Mouse (Mus musculus): ENCODE data around the gene Trpm3.

Trpm3 gene

DNA sequence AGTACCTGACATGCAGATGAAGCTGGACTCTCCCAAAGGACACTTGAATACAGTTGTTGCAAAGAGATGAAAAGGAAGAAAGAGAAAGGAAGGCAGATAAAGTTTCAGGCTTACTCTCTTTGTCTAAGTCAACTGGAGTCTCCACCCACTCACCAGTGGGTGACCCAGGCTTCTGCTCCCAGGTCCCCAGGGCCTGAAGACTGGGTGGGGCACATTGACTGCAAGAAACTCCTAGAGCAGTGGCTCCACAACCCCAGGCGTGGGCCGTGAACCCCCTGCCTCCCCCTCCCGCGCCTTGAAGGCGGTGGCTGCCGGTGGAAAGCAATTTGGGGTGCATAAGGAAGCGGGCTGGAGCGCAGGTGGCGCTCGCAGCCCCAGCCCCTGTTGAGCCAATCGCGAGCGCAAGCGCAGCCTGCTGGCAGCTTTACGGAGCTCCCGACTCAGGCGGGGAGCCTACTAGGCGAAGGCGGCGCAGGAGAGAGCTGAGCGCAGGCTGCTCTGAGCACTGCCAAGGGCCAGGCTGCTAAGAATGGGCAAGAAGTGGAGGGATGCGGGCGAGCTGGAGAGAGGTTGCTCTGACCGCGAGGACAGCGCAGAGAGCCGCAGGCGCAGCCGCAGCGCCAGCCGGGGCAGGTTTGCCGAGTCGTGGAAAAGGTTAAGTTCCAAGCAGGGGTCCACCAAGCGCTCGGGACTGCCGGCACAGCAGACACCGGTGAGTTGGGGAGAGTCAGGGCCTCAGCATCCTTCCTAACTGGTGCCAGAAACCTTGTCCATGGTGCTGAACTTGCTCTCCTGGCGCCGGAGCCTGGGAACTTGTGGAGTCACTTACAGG is at the start of gene Trpm3:
Gene Trpm3, plus strand, starts transcription at position 457 of the 832 bp plus-strand sequence.
- peak; percentile 18 for DNase-seq (ENCODE audit: low read depth)

DNA sequence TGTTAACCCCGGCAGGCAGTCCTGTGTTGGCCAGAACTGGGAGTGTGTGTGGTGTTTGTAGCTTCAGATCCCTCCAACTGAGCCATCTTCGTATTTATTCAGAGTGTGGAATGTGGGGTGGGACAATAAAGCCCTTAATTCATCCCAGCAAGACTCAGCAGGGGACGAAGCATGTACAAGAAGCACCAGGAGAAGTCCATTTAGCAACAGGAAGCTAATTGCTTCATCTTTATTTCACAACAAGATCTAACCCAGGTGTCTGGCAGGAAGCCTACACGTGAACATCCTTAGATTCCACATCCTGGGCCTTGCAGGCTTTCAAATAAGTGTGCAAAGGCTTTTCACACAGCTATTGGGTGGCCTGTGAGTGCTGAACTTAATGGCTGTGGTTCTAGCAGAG is 38.3 kb upstream of the Trpm3 start:
- DNase-seq (ENCODE audit: low read depth) = peak; percentile 5

DNA sequence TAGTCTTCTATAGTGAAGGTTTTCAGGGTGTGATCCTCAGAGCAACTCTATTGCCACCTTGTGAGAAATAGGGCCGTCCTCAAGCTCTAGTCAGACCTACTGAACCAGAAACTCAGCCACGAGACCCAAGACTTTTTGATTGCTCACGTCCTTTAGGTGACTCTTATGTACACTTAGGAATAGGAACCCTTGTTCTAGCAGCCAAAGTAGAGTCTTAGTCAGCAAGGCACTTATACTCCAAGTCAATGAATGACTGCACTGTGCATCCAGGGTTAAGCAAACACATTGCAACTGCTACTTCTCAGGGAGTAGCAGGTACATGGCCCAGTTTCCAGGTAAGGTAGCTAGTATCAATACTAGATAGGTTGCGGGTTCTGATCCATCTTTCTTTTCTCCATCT is 35.0 kb upstream of the Trpm3 start:
- no peak for DNase-seq (ENCODE audit: low read depth)

DNA sequence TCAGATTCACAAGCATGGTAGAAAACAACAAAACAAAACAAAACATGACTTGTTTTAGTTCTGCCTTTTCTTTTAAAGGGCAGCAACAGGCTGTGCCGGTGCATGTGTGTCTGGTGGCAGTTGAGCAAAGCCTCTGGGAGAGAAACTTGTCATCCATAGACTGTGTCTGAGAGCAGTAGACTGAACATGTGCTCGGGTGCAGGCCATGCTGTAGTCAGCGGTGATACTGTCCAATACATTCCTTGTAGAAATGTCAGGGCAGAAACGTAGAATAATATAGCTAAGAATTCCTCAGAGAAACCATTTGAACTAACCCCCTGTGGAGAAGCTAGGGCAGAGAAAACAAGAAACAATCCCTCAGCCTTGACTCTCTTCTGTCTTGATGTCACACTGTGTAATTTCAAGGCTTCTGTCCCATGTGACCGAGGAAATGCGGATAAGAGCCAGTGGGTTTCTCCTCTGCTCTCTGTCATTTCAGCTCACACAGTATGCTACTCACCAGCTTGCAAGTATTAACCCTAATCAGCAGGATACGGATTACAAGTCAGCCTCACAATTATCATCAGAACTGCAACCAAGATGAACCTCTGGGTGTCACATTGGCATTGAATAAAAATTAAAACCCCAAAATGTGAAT is 33.9 kb upstream of the Trpm3 start:
- no peak for DNase-seq (ENCODE audit: low read depth)

DNA sequence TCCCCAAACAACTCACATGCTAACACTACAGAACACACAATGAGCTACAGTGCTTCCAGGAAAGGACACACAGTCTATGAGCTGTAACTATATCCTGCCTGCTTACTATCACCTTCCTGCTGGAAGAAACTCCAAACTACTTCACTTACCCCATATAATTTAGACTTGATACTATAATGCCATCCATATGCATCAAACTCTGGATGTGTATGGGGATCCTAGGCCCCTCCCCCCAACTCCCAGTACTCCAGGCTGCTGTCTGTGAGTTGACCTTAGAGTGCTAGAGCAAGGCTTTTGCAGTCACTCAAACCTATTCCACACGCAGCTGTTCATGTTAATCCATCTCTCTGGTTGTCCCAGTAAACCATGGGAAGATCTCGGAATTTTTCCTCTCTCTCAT is 33.2 kb upstream of the Trpm3 start:
- DNase-seq (ENCODE audit: low read depth) = no peak

DNA sequence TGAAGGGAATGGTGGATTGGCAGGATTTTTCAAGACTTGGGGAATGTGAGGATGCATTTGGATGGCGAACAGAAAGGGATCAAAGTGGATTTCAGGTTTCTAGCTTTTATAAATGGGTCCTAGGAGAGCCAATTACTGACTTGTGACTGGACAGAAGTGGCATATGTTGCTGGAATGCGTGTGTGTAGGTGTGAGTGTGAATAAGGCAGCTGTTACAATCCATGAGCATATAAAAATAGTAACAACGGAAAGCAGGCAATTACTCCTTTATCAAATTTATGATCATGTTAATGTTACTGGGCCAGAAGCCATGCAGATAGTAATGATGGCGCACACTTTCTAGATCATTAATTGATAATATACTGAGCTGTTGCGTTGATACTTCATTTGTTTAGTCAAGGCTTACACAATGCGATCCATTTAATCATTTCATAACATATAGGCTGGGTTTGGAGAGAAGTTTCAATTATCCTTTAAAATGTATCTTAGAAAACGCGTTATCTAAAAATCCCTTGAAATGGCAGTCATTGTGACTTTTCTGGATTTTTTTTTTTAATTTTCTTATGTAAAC is 29.9 kb upstream of the Trpm3 start:
- DNase-seq (ENCODE audit: low read depth) = no peak

DNA sequence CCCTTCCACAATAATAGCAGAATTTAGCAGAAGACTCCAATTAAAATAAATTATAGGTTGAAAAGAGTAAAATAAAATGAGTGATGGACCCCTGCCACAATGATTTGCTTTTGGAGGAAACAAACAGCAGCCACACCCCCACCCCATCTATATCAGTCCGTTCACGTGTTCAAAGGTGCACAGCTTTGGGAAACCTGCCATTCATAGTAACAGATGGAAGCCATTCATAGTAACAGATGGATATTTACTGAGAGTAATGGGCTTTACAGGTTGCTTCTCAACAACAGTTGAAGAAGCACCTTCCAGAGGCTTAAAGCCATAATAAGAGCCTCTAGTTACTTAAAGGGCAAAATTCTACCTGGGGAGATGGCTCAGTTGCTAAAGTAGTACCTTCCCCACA is 17.9 kb upstream of the Trpm3 start:
- no peak for DNase-seq (ENCODE audit: low read depth)

DNA sequence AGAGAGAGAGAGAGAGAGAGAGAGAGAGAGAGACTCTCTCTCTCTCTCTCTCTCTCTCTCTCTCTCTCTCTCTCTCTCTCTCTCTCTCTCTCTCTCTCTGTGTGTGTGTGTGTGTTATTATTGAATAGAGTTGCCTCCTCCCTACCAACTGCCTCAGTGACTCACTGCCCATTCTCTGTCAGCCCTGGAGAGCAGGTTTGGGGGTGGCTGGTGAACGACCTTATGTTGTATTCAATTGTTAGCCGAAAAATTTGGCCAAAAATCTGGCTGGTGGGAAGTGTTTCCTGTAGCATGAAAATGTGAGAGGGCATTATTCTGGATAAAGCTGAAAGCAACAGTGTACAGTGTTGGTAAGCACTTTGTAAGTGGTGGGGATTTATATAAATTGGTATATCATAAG is 17.2 kb upstream of the Trpm3 start:
- no peak for DNase-seq (ENCODE audit: low read depth)

DNA sequence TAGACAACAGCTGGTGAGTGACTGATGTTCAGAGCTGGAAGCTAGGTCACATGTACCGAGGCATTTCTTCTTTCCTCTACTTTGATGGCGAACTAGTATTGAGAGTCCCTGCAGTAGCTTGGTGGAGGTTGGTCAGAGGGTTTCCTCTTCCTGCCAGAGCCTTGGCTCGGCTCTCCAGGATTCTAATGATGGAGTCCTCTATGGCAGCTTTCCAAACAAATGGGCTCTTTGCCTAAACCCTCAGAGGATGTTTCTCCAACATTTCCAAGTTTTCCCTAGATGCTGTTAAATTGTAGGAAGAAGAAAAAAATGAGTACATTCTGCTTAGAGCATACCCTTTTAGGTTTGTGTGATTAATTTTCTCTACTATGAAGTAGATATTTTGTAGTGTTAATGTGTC is 6.2 kb upstream of the Trpm3 start:
- no peak for DNase-seq (ENCODE audit: low read depth)

DNA sequence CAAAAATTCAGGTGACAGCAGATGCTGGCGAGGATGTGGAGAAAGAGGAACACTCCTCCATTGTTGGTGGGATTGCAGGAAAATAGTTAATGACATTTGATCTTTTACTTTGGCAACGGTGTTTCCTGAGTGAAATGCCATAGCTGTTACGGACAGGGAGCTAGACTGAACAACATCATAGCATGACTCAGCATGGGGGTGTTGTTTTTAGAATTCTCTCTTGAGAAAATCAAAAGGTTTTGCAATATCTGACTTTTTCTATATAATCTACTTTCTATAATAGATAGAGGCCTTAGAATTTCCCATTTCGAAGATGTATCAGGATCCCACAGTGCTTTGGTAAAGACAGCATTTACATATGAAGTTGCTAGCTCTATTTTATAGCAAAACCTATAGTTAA is 39.7 kb downstream of the Trpm3 start:
- peak; percentile 22 for DNase-seq (ENCODE audit: low read depth)

DNA sequence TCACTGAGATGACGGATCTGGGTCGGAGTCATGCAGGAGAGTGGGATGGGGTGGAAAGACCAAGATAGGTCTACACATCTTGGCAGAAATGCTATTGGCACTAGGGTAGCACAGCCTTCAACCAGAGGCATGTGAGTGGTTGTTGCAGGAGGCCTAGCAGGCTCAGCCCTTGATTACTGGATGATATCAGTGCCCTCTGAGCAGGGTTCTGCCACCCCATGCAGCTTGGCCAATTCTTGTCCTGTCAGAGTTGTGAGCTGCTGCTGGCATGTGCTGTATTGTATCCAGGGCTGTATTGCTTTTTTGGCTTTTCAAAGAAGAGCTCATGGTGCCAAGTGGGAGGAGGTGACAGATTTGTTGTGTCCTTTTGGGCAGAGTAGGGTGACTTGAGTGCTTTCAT is 40.2 kb downstream of the Trpm3 start:
- DNase-seq (ENCODE audit: low read depth) = no peak

DNA sequence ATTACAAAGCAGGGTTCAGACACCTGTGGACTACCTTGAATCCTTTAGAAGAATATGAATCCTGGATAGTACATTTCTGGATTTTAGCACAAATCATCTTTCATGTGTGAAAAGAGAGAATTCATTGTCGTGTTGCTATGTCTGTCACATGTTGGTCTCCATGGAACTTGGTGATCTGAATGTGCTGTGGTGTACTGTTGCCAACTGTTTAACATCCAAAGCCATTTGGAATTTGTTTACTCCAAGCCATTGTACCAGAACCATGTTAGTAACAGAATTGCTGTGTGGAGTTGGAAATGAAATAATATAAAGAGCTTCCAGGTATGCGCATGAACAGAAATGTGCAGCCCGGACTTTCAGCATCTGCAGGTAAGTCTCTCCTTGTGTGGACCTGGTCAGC is 41.3 kb downstream of the Trpm3 start:
- no peak for DNase-seq (ENCODE audit: low read depth)

DNA sequence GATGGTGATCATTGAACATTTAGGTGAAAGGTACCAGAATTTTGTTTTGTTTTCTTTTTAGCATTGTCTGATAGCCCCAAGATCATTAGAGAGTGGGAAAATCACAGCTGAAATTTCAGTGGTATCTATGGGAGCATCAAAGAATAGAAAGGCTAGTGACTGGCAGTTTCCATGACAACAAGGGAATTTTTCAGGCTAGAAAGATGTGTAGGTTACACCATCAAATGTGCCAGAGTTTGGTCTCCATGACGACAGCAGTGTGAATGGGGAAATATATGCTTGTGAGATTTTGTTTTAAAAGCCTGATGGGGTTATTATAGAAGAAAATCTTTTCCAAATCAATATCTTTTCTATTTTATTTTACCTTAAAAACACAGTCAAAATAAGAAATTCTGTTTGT is 50.9 kb downstream of the Trpm3 start:
- no peak for DNase-seq (ENCODE audit: low read depth)

DNA sequence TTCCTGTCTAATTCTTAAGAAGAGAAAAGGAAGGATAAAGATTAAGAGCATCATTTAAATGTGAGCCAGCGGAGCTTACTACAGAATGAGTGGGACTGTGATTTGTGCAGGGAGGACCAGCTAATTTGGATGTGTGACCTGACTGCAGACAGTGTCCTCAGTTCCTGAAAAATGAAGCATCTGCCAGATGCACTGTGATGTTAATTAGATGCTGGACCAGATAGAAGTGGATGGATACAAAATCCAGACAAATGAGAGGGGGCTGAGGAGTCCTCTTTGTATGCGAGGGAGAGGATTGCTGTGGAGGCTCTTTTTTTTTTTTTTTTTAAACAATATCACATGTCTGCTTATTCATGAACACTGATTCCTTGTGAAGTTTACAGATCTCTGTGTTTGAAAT is 83.7 kb downstream of the Trpm3 start:
- no peak for DNase-seq (ENCODE audit: low read depth)

DNA sequence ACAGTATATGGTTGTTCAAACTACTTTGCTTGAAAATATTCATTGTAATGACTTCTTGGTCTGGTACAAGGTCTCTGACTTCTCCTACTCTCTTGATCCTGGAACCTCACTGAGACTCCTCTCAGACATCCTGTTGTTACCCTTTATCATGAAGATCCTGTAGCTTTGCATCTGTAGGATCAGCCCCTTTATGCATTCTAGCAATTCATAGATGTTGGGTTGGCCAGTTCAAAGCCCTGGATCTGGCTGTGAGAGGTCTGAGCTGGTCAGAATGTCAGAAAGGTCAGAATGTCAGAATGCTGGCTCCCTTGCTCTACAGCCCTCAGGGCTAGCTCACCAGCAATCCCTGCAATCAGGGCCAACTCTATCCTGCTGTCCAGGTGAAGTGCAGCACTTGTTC is 95.3 kb downstream of the Trpm3 start:
- no peak for DNase-seq (ENCODE audit: low read depth)

DNA sequence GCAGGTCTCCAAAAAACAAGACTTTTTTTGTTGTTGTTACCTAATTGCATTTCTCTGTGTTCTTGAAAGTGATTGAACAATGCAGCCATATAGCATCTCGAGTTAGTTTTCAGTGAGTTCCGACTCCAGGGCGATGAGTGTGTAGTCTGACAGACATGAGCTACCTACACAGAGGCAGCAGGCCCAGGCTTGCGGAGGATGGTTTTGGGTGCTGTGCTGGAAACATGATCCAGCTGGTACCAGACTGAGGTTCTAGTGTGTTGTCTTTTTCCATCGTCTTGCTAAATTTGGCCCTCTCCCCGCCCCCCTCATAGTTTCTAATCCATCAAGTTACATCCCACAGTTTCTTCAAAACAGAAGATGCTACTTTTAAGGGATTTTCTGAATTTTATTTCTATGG is 110.2 kb downstream of the Trpm3 start:
- DNase-seq (ENCODE audit: low read depth) = no peak

DNA sequence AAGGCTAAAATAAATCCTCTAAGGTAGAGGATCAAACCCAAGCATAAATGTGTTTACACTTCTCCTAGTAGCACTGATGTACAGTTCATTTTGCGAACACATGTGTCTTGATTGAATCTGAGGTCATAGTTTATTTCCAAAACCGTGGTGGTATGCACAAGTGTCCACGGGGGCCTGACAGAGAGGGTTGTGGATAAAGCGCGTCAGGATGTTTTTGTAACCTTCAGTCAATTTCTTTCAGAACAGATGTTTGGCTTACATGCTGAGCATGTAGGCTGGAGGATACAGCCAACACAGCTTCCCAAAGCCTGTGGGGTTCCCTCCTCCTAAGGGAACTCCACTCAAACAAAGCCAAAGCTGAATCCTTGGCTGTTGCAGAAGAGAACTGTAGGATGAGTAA is 134.1 kb downstream of the Trpm3 start:
- no peak for DNase-seq (ENCODE audit: low read depth)

DNA sequence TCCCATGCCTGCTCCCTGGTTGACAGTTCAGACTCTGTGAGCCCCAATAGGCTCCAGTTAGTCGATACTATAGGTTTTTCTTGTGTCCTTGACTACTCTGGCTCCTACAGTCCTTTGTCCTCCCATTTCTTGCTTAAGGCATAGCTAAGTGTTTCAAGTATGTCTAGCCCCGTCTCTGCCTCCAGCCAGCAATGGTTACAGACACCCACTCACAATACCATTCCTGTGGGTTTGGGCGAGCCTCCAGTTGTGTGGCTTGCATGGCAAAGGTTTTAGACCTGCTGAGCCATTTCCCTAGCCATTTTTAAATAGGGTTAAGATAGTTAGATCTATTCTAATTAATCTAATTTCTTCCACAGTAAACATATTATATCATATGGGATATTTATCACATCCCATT is 145.8 kb downstream of the Trpm3 start:
- DNase-seq (ENCODE audit: low read depth) = peak; percentile 48

DNA sequence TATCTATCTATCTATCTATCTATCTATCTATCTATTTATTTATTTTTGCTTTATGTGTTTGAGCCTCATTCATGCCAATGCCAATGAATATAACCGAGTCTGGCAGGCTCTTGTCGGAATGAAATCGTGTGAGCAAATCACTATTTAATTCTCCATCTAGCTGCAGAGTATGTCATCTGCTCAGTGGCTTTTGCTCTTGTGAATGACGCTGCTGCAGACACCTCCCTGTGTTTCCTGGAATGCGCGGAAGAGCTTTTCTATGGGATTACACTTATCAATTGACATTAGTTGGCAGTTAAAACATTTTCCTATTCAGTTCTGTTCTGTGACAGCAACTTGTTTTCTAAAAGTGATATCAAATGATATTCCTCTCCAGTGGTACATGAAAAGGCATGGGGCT is 153.8 kb downstream of the Trpm3 start:
- no peak for DNase-seq (ENCODE audit: low read depth)

DNA sequence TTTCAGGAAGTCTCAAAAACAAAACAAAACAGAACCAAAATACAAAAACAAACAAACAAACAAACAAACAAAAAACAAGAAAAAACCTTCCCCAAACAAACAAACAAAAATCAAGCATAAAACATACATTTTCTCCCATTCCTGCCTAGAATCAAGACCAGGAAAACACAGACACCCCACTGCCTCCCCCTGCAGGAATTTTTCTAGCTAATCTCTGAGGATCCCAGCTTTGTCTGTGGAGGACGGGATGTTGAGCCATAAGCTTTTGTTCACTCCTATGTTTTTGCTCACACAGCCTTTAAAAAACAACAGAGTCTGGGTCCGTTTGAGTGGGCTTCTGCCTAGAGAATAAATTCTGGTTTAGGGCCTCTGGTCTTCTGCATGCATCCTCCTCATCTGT is 162.1 kb downstream of the Trpm3 start:
- no peak for DNase-seq (ENCODE audit: low read depth)

DNA sequence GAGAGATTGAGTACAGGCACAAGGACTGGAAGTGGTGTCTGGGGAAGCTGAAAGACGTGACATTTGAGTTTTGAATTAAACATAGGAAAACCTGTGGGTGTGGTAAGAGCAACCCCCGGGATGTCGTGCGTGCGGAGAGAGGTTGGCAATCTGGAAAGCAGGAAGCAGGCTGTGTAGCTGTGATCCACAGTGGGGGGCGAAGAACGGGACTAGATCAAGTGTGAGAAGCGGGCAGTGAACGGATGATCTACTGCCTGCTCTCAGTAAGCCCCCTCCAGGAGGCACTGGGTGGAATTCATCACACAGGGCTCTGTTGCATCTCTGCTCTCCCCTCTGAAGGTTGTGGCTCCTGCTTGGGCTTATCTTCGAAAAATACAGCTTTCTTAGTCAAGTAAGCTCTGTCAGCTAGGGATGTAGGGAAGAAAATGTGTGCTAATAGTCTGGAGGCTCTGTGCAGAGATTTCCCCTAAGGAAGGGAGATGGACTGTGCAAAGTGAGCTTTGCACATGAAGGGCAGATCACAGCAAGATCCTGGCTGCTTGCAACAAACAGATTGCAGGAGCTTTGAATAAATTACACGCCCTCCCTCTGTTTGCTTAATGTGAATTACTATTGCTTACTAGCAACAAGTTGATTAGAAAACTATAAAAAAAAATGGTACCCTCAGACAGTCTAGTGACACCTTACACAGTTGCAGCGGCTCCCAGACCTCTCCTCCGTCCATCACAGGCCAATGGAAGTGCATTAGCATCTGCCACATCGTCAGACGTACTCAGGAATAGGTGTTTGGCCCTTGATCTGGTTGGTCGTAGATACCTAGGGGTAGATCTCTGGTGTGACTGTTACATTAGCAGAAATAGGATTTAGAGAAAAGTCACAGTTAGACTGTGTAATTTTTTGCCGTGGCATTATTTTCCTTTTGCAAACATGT is 164.4 kb downstream of the Trpm3 start:
- DNase-seq (ENCODE audit: low read depth) = no peak

DNA sequence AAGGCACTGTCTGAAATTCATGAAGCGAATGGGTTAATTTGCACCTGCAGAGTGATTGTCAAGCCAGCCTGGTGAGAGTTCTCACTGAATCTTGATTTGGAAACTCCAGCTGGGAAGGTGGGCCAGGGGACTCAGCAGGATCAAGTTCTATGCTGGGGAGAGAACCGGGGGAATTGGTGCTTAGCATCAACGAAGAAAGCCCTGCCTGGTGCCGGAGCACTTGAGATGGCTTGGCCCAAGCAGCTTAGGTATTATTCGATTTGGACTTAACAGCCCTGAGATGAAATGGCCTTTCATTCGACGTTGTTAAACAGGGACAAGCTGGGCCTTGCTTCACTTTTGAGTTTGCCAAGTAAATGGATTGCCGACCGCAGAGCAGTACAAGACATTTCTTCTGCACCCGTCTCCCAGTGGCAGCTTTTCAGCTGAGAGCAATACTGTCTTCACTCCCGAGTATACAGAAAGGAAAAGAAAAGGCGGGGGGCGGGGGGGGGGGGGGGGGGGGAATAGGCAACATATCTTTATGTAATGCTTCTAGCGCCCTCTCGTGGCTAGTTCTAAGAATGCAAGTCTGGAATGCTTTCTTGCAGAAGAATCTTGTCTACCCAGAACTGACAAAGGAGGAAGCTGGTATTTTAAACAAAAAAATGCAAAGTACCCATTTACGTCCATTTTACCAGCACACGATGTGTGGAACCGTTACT is 165.3 kb downstream of the Trpm3 start:
- DNase-seq (ENCODE audit: low read depth) = peak; percentile 45

All from fibroblast of lung, adult 2 months (primary cell).